ENCODE assay signal across 8 mouse cellular contexts in genomic region chr3:90076921-90077716, GRCm38 (mm10). TPM values are rescaled to one million over a fixed set of nuclear protein-coding genes. Genes with fewer than 3 reads are reported as not detected.
DNase-seq lines count a peak whose midpoint lies in the region; ATAC-seq and TF ChIP-seq lines count a peak whose summit lies in the region.

No protein-coding gene starts in this region.

- 0 out of 2 replicates have a peak overlapping the region, but pooled peaks have one; percentile 35 for H3K9ac ChIP-seq in ES-E14 (ENCODE audit: insufficient read depth, low read depth, low read length, poor library complexity, severe bottlenecking)

- DNase-seq in ES-E14 (ENCODE audit: low read depth, low spot score), result peak; percentile 95
- DNase-seq in adrenal gland, postnatal 36 days, result peak; percentile 78 to 84
- peak; percentile 73 for DNase-seq in fibroblast of lung, adult 2 months (ENCODE audit: low read depth)
- DNase-seq in heart, postnatal 14 days, result peak; percentile 81 to 89
- peak; percentile 70 to 87 for DNase-seq in layer of hippocampus, adult 2 months (ENCODE audit: low spot score in 2 of 2)
- peak; percentile 91 for DNase-seq in lung, postnatal 10 days
- peak; percentile 47 to 69 for DNase-seq in right cerebral cortex, postnatal 36 days (ENCODE audit: low spot score in 2 of 2)

- peak; percentile 92 for TF ChIP-seq CTCF in layer of hippocampus, adult 2 months (conservative IDR thresholded peaks at IDR 0.05)

- H3K27ac ChIP-seq in ES-E14 (ENCODE audit: insufficient read depth, low read depth, low read length, poor library complexity, severe bottlenecking), result peak overlapping the region; percentile 57
- peak overlapping the region; percentile 43; the same call in 1 of the 2 replicates for H3K27ac ChIP-seq in layer of hippocampus, adult 2 months

- H3K4me3 ChIP-seq in ES-E14 (ENCODE audit: insufficient read depth in 1 of 2, low read depth in 1 of 2, low read length in 2 of 2, poor library complexity in 1 of 2, severe bottlenecking in 1 of 2), result peak overlapping the region; percentile 15 to 36; a peak in 3 of 4 replicates
- H3K4me3 ChIP-seq in layer of hippocampus, adult 2 months, result no peak overlapping the region

- ATAC-seq in activated CD4-positive, CD25-positive, alpha-beta regulatory T cell, adult 4 months, result no peak

- in situ Hi-C loops in ES-E14 (cut with MboI; ENCODE audit: low sequenced_read_pairs in 2 of 2, unreplicated experiment in 2 of 2), result no loop called here

- intact Hi-C loops in heart, postnatal 14 days (cut with DNase I), result loop anchor here (5.0 to 10.0 kb wide), 2 partner anchors 212 to 300 kb away; no protein-coding TSS in a partner anchor

- no peaks in the 10 kb centered on the region for H3K9me3 ChIP-seq in ES-E14 (ENCODE audit: control insufficient read depth, insufficient read depth, low read depth, low read length)

- H3K4me1 ChIP-seq in ES-E14 (ENCODE audit: control insufficient read depth in 2 of 2, insufficient read depth in 2 of 2, low read length in 2 of 2, poor library complexity in 1 of 2), result peaks cover 4 to 7% of the 10 kb centered on the region in 2 experiments; a peak in 3 of 4 replicates

- H3K36me3 ChIP-seq in ES-E14 (ENCODE audit: control insufficient read depth, insufficient read depth, low read length, poor library complexity, severe bottlenecking), result 0 out of 2 replicates have a peak, but pooled peaks cover under 1% of the 10 kb centered on the region

TF ChIP-seq in ES-E14, 5 proteins besides CTCF, POLR2A, EP300 and RAD21:
- TF ChIP-seq CHD2 (IDR thresholded peaks at IDR 0.05; ENCODE audit: low read depth, low read length), result no peak

RNA-seq across cellular contexts. Expression of gene Tpm3, which starts 4.7 kb away (rescaled TPM):
- 241 and 287 TPM in 2 replicates for total RNA-seq in ES-E14 (2012; rRNA removed)
- total RNA-seq in adrenal gland, postnatal 36 days (2021), result 100 to 1,000 TPM; 183 to 215 TPM
- 10 to 100 TPM; 71.0 to 71.4 TPM for total RNA-seq in heart, postnatal 14 days (2021)
- 100 to 1,000 TPM; 177 to 183 TPM for total RNA-seq in layer of hippocampus, adult 2 months (2021)
- 100 to 1,000 TPM; 850 to 880 TPM for polyA plus RNA-seq in activated CD4-positive, CD25-positive, alpha-beta regulatory T cell, adult 4 months (2017; shearing (Covaris generic))

RNA-seq across cellular contexts. Expression of gene Ubap2l, which starts 24.7 kb away (rescaled TPM):
- 85.4 and 109 TPM in 2 replicates for total RNA-seq in ES-E14 (2012; rRNA removed)
- 100 to 1,000 TPM; 146 to 159 TPM for total RNA-seq in adrenal gland, postnatal 36 days (2021)
- 100 to 1,000 TPM; 119 to 130 TPM for total RNA-seq in heart, postnatal 14 days (2021)
- total RNA-seq in layer of hippocampus, adult 2 months (2021), result 100 to 1,000 TPM; 173 to 179 TPM
- 100 to 1,000 TPM; 189 to 209 TPM for polyA plus RNA-seq in activated CD4-positive, CD25-positive, alpha-beta regulatory T cell, adult 4 months (2017; shearing (Covaris generic))

RNA-seq across cellular contexts. Expression of gene 4933434E20Rik, which starts 25.7 kb away (rescaled TPM):
- total RNA-seq in ES-E14 (2012; rRNA removed), result 69.2 and 73.7 TPM in 2 replicates
- total RNA-seq in adrenal gland, postnatal 36 days (2021), result 10 to 100 TPM; 81.6 to 85.9 TPM
- 10 to 100 TPM; 60.6 to 67.1 TPM for total RNA-seq in heart, postnatal 14 days (2021)
- total RNA-seq in layer of hippocampus, adult 2 months (2021), result 100 to 1,000 TPM in 1 of 2 experiments, 10 to 100 TPM in 1; 89.6 to 101 TPM
- 100 to 1,000 TPM; 295 to 347 TPM for polyA plus RNA-seq in activated CD4-positive, CD25-positive, alpha-beta regulatory T cell, adult 4 months (2017; shearing (Covaris generic))

RNA-seq across cellular contexts. Expression of gene Nup210l, which starts 26.8 kb away (rescaled TPM):
- 0.80 and 0.85 TPM in 2 replicates for total RNA-seq in ES-E14 (2012; rRNA removed)
- total RNA-seq in adrenal gland, postnatal 36 days (2021), result under 1 TPM; 0.66 TPM
- under 1 TPM; 0.12 to 0.14 TPM for total RNA-seq in heart, postnatal 14 days (2021)
- under 1 TPM; 0.25 to 0.33 TPM for total RNA-seq in layer of hippocampus, adult 2 months (2021)
- under 1 TPM; 0.15 to 0.37 TPM for polyA plus RNA-seq in activated CD4-positive, CD25-positive, alpha-beta regulatory T cell, adult 4 months (2017; shearing (Covaris generic))
